Mouse (Mus musculus): ENCODE results near the gene Gpr68. TPM values are rescaled to one million over a fixed set of nuclear protein-coding genes. Genes with fewer than 3 reads are reported as not detected.

Gene Gpr68
- polyA plus RNA-seq, 1 experiment = 0.07 TPM

DNA sequence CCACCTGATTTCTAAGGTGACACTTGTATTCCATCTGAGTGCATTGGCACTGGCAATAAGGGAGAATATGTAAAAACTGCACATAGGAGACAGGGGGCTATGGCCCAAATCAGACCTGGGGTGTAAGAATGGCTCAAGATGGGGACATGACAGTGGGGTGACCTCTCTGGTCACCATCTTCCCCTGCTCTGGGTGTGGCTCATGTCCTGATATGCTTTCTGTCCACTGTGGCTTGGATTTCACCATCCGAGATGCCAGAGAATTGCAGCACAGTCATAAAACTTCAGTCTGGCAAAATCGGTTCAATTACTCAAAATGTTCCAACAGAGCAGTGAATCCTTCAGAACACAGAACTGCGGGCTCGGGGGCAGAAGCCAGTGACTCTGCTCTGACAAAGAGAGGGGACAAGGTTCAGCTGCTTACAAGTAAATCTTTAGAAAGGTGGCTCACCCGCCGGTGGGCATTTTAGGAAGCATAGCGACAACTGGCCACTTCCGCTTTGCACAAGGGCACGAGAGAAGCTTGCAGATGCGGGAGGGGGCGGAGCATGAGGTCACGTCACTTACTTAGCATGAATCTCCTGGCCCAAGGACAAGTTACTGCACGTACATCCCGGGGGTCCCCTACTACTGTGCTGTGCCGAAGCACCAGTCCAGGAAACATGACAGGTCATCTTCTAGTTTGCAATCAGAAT lies 16.8 kb upstream of the Gpr68 start:
- Histone ChIP-seq H3K79me2 (ENCODE audit: control insufficient read depth, insufficient read depth) (no peaks in the 10 kb centered on the region), H3K27me3 (ENCODE audit: control insufficient read depth, insufficient read depth, insufficient read length) (no peaks in the 10 kb centered on the region), H3K4me3 (no peak overlapping the region), H3K4me2 (ENCODE audit: low read depth) (no peak overlapping the region), H3ac (ENCODE audit: control insufficient read depth, insufficient read length) (no peak overlapping the region), H3K36me3 (ENCODE audit: control insufficient read depth, insufficient read depth) (peaks cover 5% of the 10 kb centered on the region)
- TF ChIP-seq CEBPB (IDR thresholded peaks at IDR 0.05; ENCODE audit: insufficient read depth, poor library complexity, severe bottlenecking) (no peak), REST (IDR thresholded peaks at IDR 0.05; ENCODE audit: insufficient read depth, insufficient read length) (no peak), TCF3 (IDR thresholded peaks at IDR 0.05; ENCODE audit: insufficient read length, low read depth) (no peak), MYOD1 (IDR thresholded peaks at IDR 0.05; ENCODE audit: control insufficient read depth in 1 of 3, insufficient read length in 2 of 3, low read depth in 2 of 3) (no peak), POLR2A (IDR thresholded peaks at IDR 0.05; ENCODE audit: insufficient read length, low read depth) (no peak), USF1 (IDR thresholded peaks at IDR 0.05; ENCODE audit: low read depth) (no peak), E2F4 (IDR thresholded peaks at IDR 0.05; ENCODE audit: insufficient read depth) (no peak), TCF12 (IDR thresholded peaks at IDR 0.05; ENCODE audit: insufficient read depth, poor library complexity, severe bottlenecking) (no peak), POLR2AphosphoS2 (IDR thresholded peaks at IDR 0.05; ENCODE audit: insufficient read length, low read depth) (no peak), SRF (IDR thresholded peaks at IDR 0.05; ENCODE audit: control insufficient read depth, insufficient read length, low read depth) (no peak), MYOG (IDR thresholded peaks at IDR 0.05; ENCODE audit: control insufficient read depth in 1 of 3, insufficient read depth in 1 of 3, insufficient read length in 2 of 3, low read depth in 2 of 3) (no peak), MAX (IDR thresholded peaks at IDR 0.05; ENCODE audit: low read depth) (no peak)

- H3ac ChIP-seq (ENCODE audit: control insufficient read depth, insufficient read length) = no peak overlapping the region
- peaks cover 9% of the 10 kb centered on the region for H3K27me3 ChIP-seq (ENCODE audit: control insufficient read depth, insufficient read depth, insufficient read length)
- no peak overlapping the region for H3K4me3 ChIP-seq
- no peaks in the 10 kb centered on the region for H3K79me2 ChIP-seq (ENCODE audit: control insufficient read depth, insufficient read depth)
- H3K4me2 ChIP-seq (ENCODE audit: low read depth) = no peak overlapping the region
- peaks cover 7% of the 10 kb centered on the region for H3K36me3 ChIP-seq (ENCODE audit: control insufficient read depth, insufficient read depth)
- TF ChIP-seq TCF12 (IDR thresholded peaks at IDR 0.05; ENCODE audit: insufficient read depth, poor library complexity, severe bottlenecking) (no peak), CEBPB (IDR thresholded peaks at IDR 0.05; ENCODE audit: insufficient read depth, poor library complexity, severe bottlenecking) (no peak), MYOG (IDR thresholded peaks at IDR 0.05; ENCODE audit: control insufficient read depth in 1 of 3, insufficient read depth in 1 of 3, insufficient read length in 2 of 3, low read depth in 2 of 3) (no peak), REST (IDR thresholded peaks at IDR 0.05; ENCODE audit: insufficient read depth, insufficient read length) (no peak), E2F4 (IDR thresholded peaks at IDR 0.05; ENCODE audit: insufficient read depth) (no peak), USF1 (IDR thresholded peaks at IDR 0.05; ENCODE audit: low read depth) (no peak), MYOD1 (IDR thresholded peaks at IDR 0.05; ENCODE audit: control insufficient read depth in 1 of 3, insufficient read length in 2 of 3, low read depth in 2 of 3) (no peak), MAX (IDR thresholded peaks at IDR 0.05; ENCODE audit: low read depth) (no peak), TCF3 (IDR thresholded peaks at IDR 0.05; ENCODE audit: insufficient read length, low read depth) (no peak), POLR2AphosphoS2 (IDR thresholded peaks at IDR 0.05; ENCODE audit: insufficient read length, low read depth) (no peak), SRF (IDR thresholded peaks at IDR 0.05; ENCODE audit: control insufficient read depth, insufficient read length, low read depth) (no peak)
Measured at GRCm38 (mm10) chr12:100910731-100911130, 2.7 kb upstream of the Gpr68 start.

DNA sequence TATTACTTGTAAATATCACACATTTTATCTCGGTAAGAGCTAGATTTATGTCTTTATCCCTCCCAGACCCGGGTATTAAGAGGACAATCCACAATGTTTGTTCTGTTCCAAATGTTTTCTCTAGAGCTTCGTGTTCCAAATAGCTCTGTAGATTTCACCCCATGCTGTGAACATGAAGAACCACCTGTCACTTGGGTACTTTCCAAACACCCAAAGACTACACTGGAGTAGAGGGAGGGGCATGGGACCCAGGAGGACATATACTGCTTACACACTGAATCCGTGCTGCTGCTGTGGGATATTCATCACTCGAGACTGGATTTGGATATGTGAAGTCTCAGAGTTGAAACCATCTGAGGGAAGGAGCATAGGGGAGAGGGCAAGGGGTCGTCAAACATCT lies 1.8 kb upstream of the Gpr68 start:
- Histone ChIP-seq H3K4me3 (no peak overlapping the region), H3ac (ENCODE audit: control insufficient read depth, insufficient read length) (no peak overlapping the region), H3K4me2 (ENCODE audit: low read depth) (no peak overlapping the region), H3K79me2 (ENCODE audit: control insufficient read depth, insufficient read depth) (no peaks in the 10 kb centered on the region), H3K27me3 (ENCODE audit: control insufficient read depth, insufficient read depth, insufficient read length) (peaks cover 9% of the 10 kb centered on the region), H3K36me3 (ENCODE audit: control insufficient read depth, insufficient read depth) (peaks cover under 1% of the 10 kb centered on the region)
- TF ChIP-seq E2F4 (IDR thresholded peaks at IDR 0.05; ENCODE audit: insufficient read depth) (no peak), SRF (IDR thresholded peaks at IDR 0.05; ENCODE audit: control insufficient read depth, insufficient read length, low read depth) (no peak), MAX (IDR thresholded peaks at IDR 0.05; ENCODE audit: low read depth) (no peak), POLR2A (IDR thresholded peaks at IDR 0.05; ENCODE audit: insufficient read length, low read depth) (no peak), TCF3 (IDR thresholded peaks at IDR 0.05; ENCODE audit: insufficient read length, low read depth) (no peak), POLR2AphosphoS2 (IDR thresholded peaks at IDR 0.05; ENCODE audit: insufficient read length, low read depth) (no peak), MYOG (IDR thresholded peaks at IDR 0.05; ENCODE audit: control insufficient read depth in 1 of 3, insufficient read depth in 1 of 3, insufficient read length in 2 of 3, low read depth in 2 of 3) (no peak), MYOD1 (IDR thresholded peaks at IDR 0.05; ENCODE audit: control insufficient read depth in 1 of 3, insufficient read length in 2 of 3, low read depth in 2 of 3) (no peak), REST (IDR thresholded peaks at IDR 0.05; ENCODE audit: insufficient read depth, insufficient read length) (no peak), TCF12 (IDR thresholded peaks at IDR 0.05; ENCODE audit: insufficient read depth, poor library complexity, severe bottlenecking) (no peak), CEBPB (IDR thresholded peaks at IDR 0.05; ENCODE audit: insufficient read depth, poor library complexity, severe bottlenecking) (no peak), USF1 (IDR thresholded peaks at IDR 0.05; ENCODE audit: low read depth) (no peak)

GRCm38 (mm10) chr12:100908298-100909034 lies 468 bp upstream of the Gpr68 start:
- Histone ChIP-seq H3ac (ENCODE audit: control insufficient read depth, insufficient read length) (no peak overlapping the region), H3K27me3 (ENCODE audit: control insufficient read depth, insufficient read depth, insufficient read length) (peaks cover 13% of the 10 kb centered on the region), H3K4me2 (ENCODE audit: low read depth) (no peak overlapping the region), H3K4me3 (no peak overlapping the region), H3K79me2 (ENCODE audit: control insufficient read depth, insufficient read depth) (no peaks in the 10 kb centered on the region), H3K36me3 (ENCODE audit: control insufficient read depth, insufficient read depth) (no peaks in the 10 kb centered on the region)
- TF ChIP-seq TCF3 (IDR thresholded peaks at IDR 0.05; ENCODE audit: insufficient read length, low read depth) = no peak
- TF ChIP-seq E2F4 (IDR thresholded peaks at IDR 0.05; ENCODE audit: insufficient read depth) = no peak
- TF ChIP-seq REST (IDR thresholded peaks at IDR 0.05; ENCODE audit: insufficient read depth, insufficient read length) = no peak
- TF ChIP-seq SRF (IDR thresholded peaks at IDR 0.05; ENCODE audit: control insufficient read depth, insufficient read length, low read depth) = no peak
- TF ChIP-seq POLR2A (IDR thresholded peaks at IDR 0.05; ENCODE audit: insufficient read length, low read depth) = no peak
- no peak for TF ChIP-seq MAX (IDR thresholded peaks at IDR 0.05; ENCODE audit: low read depth)
- TF ChIP-seq TCF12 (IDR thresholded peaks at IDR 0.05; ENCODE audit: insufficient read depth, poor library complexity, severe bottlenecking) = no peak
- TF ChIP-seq USF1 (IDR thresholded peaks at IDR 0.05; ENCODE audit: low read depth) = no peak
- no peak for TF ChIP-seq MYOD1 (IDR thresholded peaks at IDR 0.05; ENCODE audit: control insufficient read depth in 1 of 3, insufficient read length in 2 of 3, low read depth in 2 of 3)
- TF ChIP-seq MYOG (IDR thresholded peaks at IDR 0.05; ENCODE audit: control insufficient read depth in 1 of 3, insufficient read depth in 1 of 3, insufficient read length in 2 of 3, low read depth in 2 of 3) = no peak
- TF ChIP-seq POLR2AphosphoS2 (IDR thresholded peaks at IDR 0.05; ENCODE audit: insufficient read length, low read depth) = no peak
- no peak for TF ChIP-seq CEBPB (IDR thresholded peaks at IDR 0.05; ENCODE audit: insufficient read depth, poor library complexity, severe bottlenecking)
